Comparison of ENCODE assay signal across 16 mouse cellular contexts in the genomic region with DNA sequence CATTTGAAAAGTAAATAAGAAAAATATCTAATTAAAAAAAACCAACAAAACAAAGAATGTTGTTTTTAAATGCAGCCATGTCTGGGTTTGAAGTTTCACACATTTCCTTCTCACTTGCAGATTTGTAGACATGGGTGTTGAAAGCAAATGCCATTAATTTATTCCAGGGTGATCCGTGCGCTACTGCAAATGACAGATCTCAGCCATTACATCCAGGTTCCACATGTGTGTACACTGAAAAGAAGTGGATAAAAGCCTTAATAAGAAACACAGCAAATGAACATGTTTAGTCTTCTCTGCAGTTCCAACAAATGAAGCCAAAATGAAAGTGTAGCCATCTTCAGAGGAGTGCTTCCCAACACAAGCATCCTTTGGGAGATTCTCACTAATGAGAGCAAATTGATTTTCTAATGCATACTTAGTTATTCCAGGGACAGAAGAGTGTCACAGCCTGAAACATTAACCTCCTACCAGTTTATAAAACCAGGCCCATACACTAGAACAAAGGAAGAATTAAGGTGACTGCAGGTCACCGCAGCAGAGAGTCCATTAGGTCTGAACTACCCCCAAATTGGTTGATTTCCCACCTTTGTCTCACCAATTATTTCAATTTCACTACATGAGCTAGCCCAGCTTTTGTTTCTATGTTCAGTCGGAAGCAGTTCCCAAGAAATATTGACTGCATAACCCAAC.
DNase-seq lines count a peak whose midpoint lies in the region; ATAC-seq and TF ChIP-seq lines count a peak whose summit lies in the region.
"Had no signal": no experiment of that assay in that cellular context is flagged by ENCODE, and none has a peak within 500 bp of the region (broad histone marks: within the 10 kb centered on the region; RNA-seq: fewer than 3 reads in every experiment).

No protein-coding gene starts in this region.

- no peak overlapping the region for H3K4me3 ChIP-seq in hindbrain, embryonic 12.5 days
- H3K4me3 ChIP-seq in hindbrain, embryonic 10.5 days, result no peak overlapping the region
- no peak overlapping the region for H3K4me3 ChIP-seq in midbrain, embryonic 12.5 days
- no peak overlapping the region for H3K4me3 ChIP-seq in midbrain, postnatal 0 days (ENCODE audit: low read depth, low read length)
- H3K4me3 ChIP-seq in forebrain, postnatal 0 days (ENCODE audit: low read depth, low read length), result no peak overlapping the region
- H3K4me3 ChIP-seq: limb, embryonic 15.5 days had no signal

- DNase-seq in hindbrain, embryonic 10.5 days (ENCODE audit: low spot score), result no peak
- no peak for DNase-seq in midbrain, postnatal 0 days (ENCODE audit: low spot score)
- DNase-seq in forebrain, postnatal 0 days, result peak; percentile 47
- peak; percentile 20 for DNase-seq in retina, embryonic 14.5 days (ENCODE audit: low spot score)
- no peak for DNase-seq in adrenal gland, postnatal 25 days
- no peak for DNase-seq in adrenal gland, adult (ENCODE audit: inconsistent age in 2 of 2, low spot score in 1 of 2)
- DNase-seq: adrenal gland, postnatal 10 days; cerebellum, adult 9-10 months; heart, adult 18-20 months; heart, postnatal 4 days; kidney, postnatal 36 days had no signal

- H3K27ac ChIP-seq in hindbrain, embryonic 12.5 days, result no peak overlapping the region
- H3K27ac ChIP-seq in hindbrain, embryonic 10.5 days, result no peak overlapping the region
- no peak overlapping the region for H3K27ac ChIP-seq in midbrain, embryonic 12.5 days (replicated peaks)
- H3K27ac ChIP-seq in midbrain, postnatal 0 days (ENCODE audit: low read depth, low read length), result no peak overlapping the region
- H3K27ac ChIP-seq in forebrain, postnatal 0 days (ENCODE audit: low read depth, low read length), result no peak overlapping the region; the same call in 1 of the 2 replicates
- H3K27ac ChIP-seq: limb, embryonic 15.5 days had no signal

- no peak overlapping the region for H3K9ac ChIP-seq in hindbrain, embryonic 12.5 days
- no peak overlapping the region for H3K9ac ChIP-seq in midbrain, embryonic 12.5 days (replicated peaks)
- H3K9ac ChIP-seq in midbrain, postnatal 0 days (replicated peaks; ENCODE audit: low read length, poor library complexity, severe bottlenecking), result no peak overlapping the region
- H3K9ac ChIP-seq in forebrain, postnatal 0 days, result no peak overlapping the region
- H3K9ac ChIP-seq: limb, embryonic 15.5 days had no signal

- H3K36me3 ChIP-seq in hindbrain, embryonic 12.5 days, result no peaks in the 10 kb centered on the region
- H3K36me3 ChIP-seq in hindbrain, embryonic 10.5 days, result no peaks in the 10 kb centered on the region
- H3K36me3 ChIP-seq in midbrain, embryonic 12.5 days, result no peaks in the 10 kb centered on the region
- no peaks in the 10 kb centered on the region for H3K36me3 ChIP-seq in midbrain, postnatal 0 days (ENCODE audit: insufficient read depth, low read length)
- H3K36me3 ChIP-seq in forebrain, postnatal 0 days (ENCODE audit: insufficient read depth), result no peaks in the 10 kb centered on the region
- H3K36me3 ChIP-seq: limb, embryonic 15.5 days had no signal

- no peaks in the 10 kb centered on the region for H3K9me3 ChIP-seq in hindbrain, embryonic 12.5 days (replicated peaks)
- no peaks in the 10 kb centered on the region for H3K9me3 ChIP-seq in hindbrain, embryonic 10.5 days
- no peaks in the 10 kb centered on the region for H3K9me3 ChIP-seq in midbrain, embryonic 12.5 days
- H3K9me3 ChIP-seq in midbrain, postnatal 0 days (ENCODE audit: low read length), result no peaks in the 10 kb centered on the region
- H3K9me3 ChIP-seq in forebrain, postnatal 0 days (ENCODE audit: low read length), result no peaks in the 10 kb centered on the region
- H3K9me3 ChIP-seq: limb, embryonic 15.5 days had no signal

- H3K4me2 ChIP-seq in hindbrain, embryonic 12.5 days (replicated peaks), result no peak overlapping the region
- no peak overlapping the region for H3K4me2 ChIP-seq in midbrain, embryonic 12.5 days (replicated peaks)
- no peak overlapping the region for H3K4me2 ChIP-seq in midbrain, postnatal 0 days (ENCODE audit: low read depth, low read length, poor library complexity, severe bottlenecking)
- H3K4me2 ChIP-seq in forebrain, postnatal 0 days (ENCODE audit: low read depth), result no peak overlapping the region
- H3K4me2 ChIP-seq: limb, embryonic 15.5 days had no signal

- no peaks in the 10 kb centered on the region for H3K27me3 ChIP-seq in hindbrain, embryonic 12.5 days
- H3K27me3 ChIP-seq in hindbrain, embryonic 10.5 days (ENCODE audit: insufficient read depth, poor library complexity, severe bottlenecking), result no peaks in the 10 kb centered on the region
- no peaks in the 10 kb centered on the region for H3K27me3 ChIP-seq in midbrain, embryonic 12.5 days
- no peaks in the 10 kb centered on the region for H3K27me3 ChIP-seq in midbrain, postnatal 0 days (ENCODE audit: insufficient read depth, low read length)
- H3K27me3 ChIP-seq in forebrain, postnatal 0 days (ENCODE audit: insufficient read depth, low read length), result no peaks in the 10 kb centered on the region
- H3K27me3 ChIP-seq: CH12.LX; limb, embryonic 15.5 days had no signal

- WGBS in hindbrain, embryonic 12.5 days, result 61% methylated on average over 4 of the region's 4 CpGs
- 81% methylated on average over 4 of the region's 4 CpGs for WGBS in hindbrain, embryonic 10.5 days
- WGBS in midbrain, embryonic 12.5 days, result 55% methylated on average over 4 of the region's 4 CpGs
- WGBS in midbrain, postnatal 0 days, result 56% methylated on average over 4 of the region's 4 CpGs
- WGBS in forebrain, postnatal 0 days, result 23% methylated on average over 4 of the region's 4 CpGs

- no peak for TF ChIP-seq CTCF in midbrain, postnatal 0 days (IDR thresholded peaks at IDR 0.05)
- TF ChIP-seq CTCF in forebrain, postnatal 0 days (IDR thresholded peaks at IDR 0.05; ENCODE audit: low read depth), result no peak

- ATAC-seq in hindbrain, embryonic 12.5 days (ENCODE audit: low FRiP score), result peak; percentile 56; the same call in 1 of the 2 replicates
- peak; percentile 51; the same call in 1 of the 2 replicates for ATAC-seq in midbrain, embryonic 12.5 days (ENCODE audit: low FRiP score, low read depth)
- no peak for ATAC-seq in midbrain, postnatal 0 days (ENCODE audit: low FRiP score)
- ATAC-seq in forebrain, postnatal 0 days, result peak; percentile 53
- ATAC-seq: intestine, embryonic 16.5 days had no signal

- H3K4me1 ChIP-seq in hindbrain, embryonic 12.5 days, result 0 out of 2 replicates have a peak, but pooled peaks cover 5% of the 10 kb centered on the region
- H3K4me1 ChIP-seq in hindbrain, embryonic 10.5 days (replicated peaks), result no peaks in the 10 kb centered on the region
- peaks cover 4% of the 10 kb centered on the region for H3K4me1 ChIP-seq in midbrain, embryonic 12.5 days
- no peaks in the 10 kb centered on the region for H3K4me1 ChIP-seq in midbrain, postnatal 0 days (ENCODE audit: insufficient read depth, low read length)
- 0 out of 2 replicates have a peak, but pooled peaks cover 4% of the 10 kb centered on the region for H3K4me1 ChIP-seq in forebrain, postnatal 0 days (ENCODE audit: insufficient read depth)

Comparison
In these comparisons a context has a peak if more than half of its experiments do, and no peak if none do; other contexts are left out.
1. DNase-seq: peak in forebrain, postnatal 0 days (single experiment) and retina, embryonic 14.5 days (single experiment); none in hindbrain, embryonic 10.5 days (single experiment), midbrain, postnatal 0 days (single experiment), adrenal gland, postnatal 25 days (single experiment) and adrenal gland, adult (0 of 2).